Mouse (Mus musculus) stomach, postnatal 0 days (tissue): ENCODE measurements around the gene Coro2b.

Source experiments
- CTCF ChIP-seq: IDR thresholded peaks from 2 replicates; pipeline ENCODE4 v1.5.1; 2016; ENCODE audit warnings: antibody characterized with exemption, low read depth, mild to moderate bottlenecking, moderate library complexity
- EP300 ChIP-seq: optimal IDR thresholded peaks from 2 replicates; pipeline ENCODE3; 2016; ENCODE audit warnings: antibody characterized with exemption

GRCm38 (mm10) chr9:62385727-62386518, 150.9 kb downstream of the Coro2b start:
- TF ChIP-seq CTCF (no peak), EP300 (no peak)
